Mouse (Mus musculus) cerebellum, adult 2 months (tissue): ENCODE data around the gene Tcam1. TPM values are rescaled to one million over a fixed set of nuclear protein-coding genes. Genes with fewer than 3 reads are reported as not detected.

Source experiments
- DNase-seq, 2 experiments: peaks; one replicate each; pipeline ENCODE4 v3.0.0; 2021
- H3K27ac ChIP-seq: fragments of 200-500 bp; 2 replicates; pipeline ENCODE4 v1.5.1; 2012; ENCODE audit warnings: low read length, control low read depth, inconsistent platforms; ENCODE audit not compliant: insufficient read depth
- H3K27me3 ChIP-seq: fragments of 200-500 bp; 2 replicates; pipeline ENCODE4 v1.6.1; 2012; ENCODE audit warnings: inconsistent platforms, mild to moderate bottlenecking, low read length, moderate library complexity; ENCODE audit not compliant: control insufficient read depth, insufficient read depth
- H3K4me1 ChIP-seq: fragments of 200-500 bp; 2 replicates; pipeline ENCODE4 v1.6.1; 2011; ENCODE audit warnings: low read length; ENCODE audit not compliant: control insufficient read depth, insufficient read depth
- H3K4me3 ChIP-seq: fragments of 200-500 bp; replicated peaks from 2 replicates; pipeline ENCODE3; 2011; ENCODE audit warnings: mild to moderate bottlenecking, low read depth, low read length, control low read depth; ENCODE audit not compliant: insufficient read depth
- CTCF ChIP-seq: fragments of 200-500 bp; IDR thresholded peaks from 2 replicates; pipeline ENCODE4 v1.5.1; 2011; ENCODE audit warnings: low read depth, mild to moderate bottlenecking, control low read depth, low read length, moderate library complexity, borderline replicate concordance; ENCODE audit not compliant: insufficient read depth
- POLR2A ChIP-seq: fragments of 200-500 bp; IDR thresholded peaks from 2 replicates; pipeline ENCODE4 v1.6.1; 2011; ENCODE audit warnings: low read length, control low read depth, borderline replicate concordance; ENCODE audit not compliant: insufficient read depth
- whole genome bisulfite sequencing: fragments of 180-500 bp; shearing (Covaris S2); methylation state at CpG from one replicate; pipeline ENCODE4 v1.1.7; 2018; 5-methylcytosine and 5-hydroxymethylcytosine counted together
- polyA plus RNA-seq: library from polyadenylated mRNA; depleted of rRNA; stranded (reverse); fragments of >200 nt; gene quantifications from 2 replicates; pipeline ENCODE4 v1.2.3, GENCODE M21; 2012

Gene Tcam1
- polyA plus RNA-seq, 1 experiment: 0.36 TPM

- WGBS: 44% methylated on average over 2 of the region's 2 CpGs
- no peaks in the 10 kb centered on the region for H3K27me3 ChIP-seq
- TF ChIP-seq CTCF: peak; percentile 24; the same call in 1 of the 2 replicates
- TF ChIP-seq POLR2A: no peak
Measured at GRCm38 (mm10) chr11:106291861-106292260, 15.4 kb downstream of the Tcam1 start.

DNA sequence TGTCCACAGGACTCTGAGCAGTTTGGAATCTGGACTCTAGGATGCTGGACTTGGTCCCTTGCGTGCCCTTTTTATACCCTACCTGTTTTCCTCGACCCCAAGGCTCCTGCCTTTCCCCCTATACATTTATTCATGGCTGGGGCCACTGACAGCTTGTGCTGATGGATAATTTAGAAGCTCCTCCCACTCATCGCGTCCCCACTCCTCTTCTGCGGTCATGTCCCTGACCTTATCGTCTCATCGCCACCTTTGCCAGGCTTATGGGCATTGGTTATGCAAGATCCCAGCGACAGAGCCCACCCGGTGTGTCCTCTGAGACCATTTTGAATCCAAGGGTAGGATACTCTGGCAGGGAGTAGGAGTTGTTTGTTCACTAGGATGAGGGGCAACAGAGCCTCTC is 25.3 kb downstream of the Tcam1 start, which contains the start of gene Gh:
Gh (minus strand) TSS at position 101 of the 400 bp plus-strand sequence.
- DNase-seq: no peak
- Histone ChIP-seq H3K27me3 (no peaks in the 10 kb centered on the region), H3K4me1 (no peaks in the 10 kb centered on the region), H3K4me3 (no peak within 1 kb of the TSS), H3K27ac (no peak within 1 kb of the TSS)
- 79% methylated on average over 9 of the region's 9 CpGs for WGBS
- TF ChIP-seq CTCF (no peak), POLR2A (no peak)

More at GRCm38 (mm10) chr11:106291861-106292260, 15.4 kb downstream of the Tcam1 start:
- Histone ChIP-seq H3K4me1 (peaks cover 31% of the 10 kb centered on the region; the same call in 1 of the 2 replicates), H3K27ac (peak overlapping the region; percentile 26), H3K4me3 (no peak overlapping the region)
- DNase-seq: peak; percentile 87 to 92

DNA sequence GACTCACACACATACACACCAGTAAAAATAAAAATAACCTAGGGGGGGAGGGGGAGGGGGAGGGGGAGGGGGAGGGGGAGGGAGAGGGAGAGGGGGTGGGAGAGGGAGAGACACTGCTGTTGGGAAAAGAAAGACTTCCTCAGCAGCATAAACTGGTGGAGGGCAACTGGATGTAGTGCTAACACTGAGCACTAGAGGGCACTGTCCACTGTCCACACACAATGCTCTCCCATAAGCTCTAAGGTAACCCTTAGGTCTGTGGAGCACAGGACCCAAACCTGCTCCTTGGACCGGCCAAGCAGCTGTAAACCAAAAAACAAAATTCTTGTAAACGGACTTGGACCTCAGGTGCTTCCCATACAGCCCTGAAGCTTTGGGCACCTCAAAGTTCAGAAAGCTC is 26.2 kb downstream of the Tcam1 start:
- WGBS: 19% methylated on average over 2 of the region's 2 CpGs
- H3K27me3 ChIP-seq: no peaks in the 10 kb centered on the region
- TF ChIP-seq POLR2A (no peak), CTCF (peak; percentile 94)
- peak; percentile 56 to 68 for DNase-seq
- H3K4me3 ChIP-seq: no peak overlapping the region
- H3K27ac ChIP-seq: no peak overlapping the region
- no peaks in the 10 kb centered on the region for H3K4me1 ChIP-seq

DNA sequence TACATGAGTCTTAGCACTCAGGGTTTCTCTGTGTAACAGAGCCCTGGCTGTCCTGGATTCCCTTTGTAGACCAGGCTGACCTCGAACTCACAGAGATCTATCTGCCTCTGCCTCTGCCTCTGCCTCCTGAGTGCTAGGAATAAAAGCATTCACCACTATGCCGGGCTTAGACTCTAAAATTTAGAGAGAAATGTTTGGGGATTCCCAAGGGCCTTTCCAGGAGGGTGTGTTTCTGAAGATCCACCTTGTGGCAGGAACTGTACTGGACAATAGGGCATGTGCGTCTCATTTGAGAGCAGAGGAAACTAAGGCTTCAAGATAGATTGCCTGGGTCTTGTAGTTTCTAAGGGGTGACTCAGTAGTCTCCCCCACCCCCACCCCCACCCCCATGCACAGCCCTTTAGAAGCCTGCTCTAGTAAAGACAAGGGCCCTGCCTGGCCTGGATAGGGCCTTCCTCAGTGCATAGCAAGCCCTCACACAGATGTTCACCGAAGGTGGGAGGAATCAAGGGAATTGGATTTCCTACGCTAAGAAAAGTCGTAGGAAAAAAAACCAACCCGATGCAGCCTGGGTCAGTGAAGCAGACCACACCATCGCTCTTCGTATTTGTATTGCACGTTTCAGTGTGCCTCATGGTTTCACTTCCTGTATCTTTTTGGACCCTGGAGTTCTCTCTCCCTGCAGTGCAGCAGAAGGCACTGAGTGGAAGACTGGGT is 29.0 kb downstream of the Tcam1 start:
- TF ChIP-seq POLR2A (no peak), CTCF (no peak)
- no peak overlapping the region for H3K27ac ChIP-seq
- no peaks in the 10 kb centered on the region for H3K27me3 ChIP-seq
- H3K4me1 ChIP-seq: no peaks in the 10 kb centered on the region
- no peak for DNase-seq
- no peak overlapping the region for H3K4me3 ChIP-seq
- 83% methylated on average over 10 of the region's 10 CpGs for WGBS

- 87% methylated on average over 3 of the region's 3 CpGs for WGBS
- H3K27me3 ChIP-seq: no peaks in the 10 kb centered on the region
- no peak for DNase-seq
- H3K4me3 ChIP-seq: no peak overlapping the region
- no peak overlapping the region for H3K27ac ChIP-seq
- no peak for TF ChIP-seq CTCF
- TF ChIP-seq POLR2A: no peak
- H3K4me1 ChIP-seq: no peaks in the 10 kb centered on the region
Measured at GRCm38 (mm10) chr11:106306065-106306385, 29.6 kb downstream of the Tcam1 start.

- Histone ChIP-seq H3K27ac (no peak overlapping the region), H3K4me3 (no peak overlapping the region), H3K4me1 (no peaks in the 10 kb centered on the region), H3K27me3 (no peaks in the 10 kb centered on the region)
- WGBS: 82% methylated on average over 9 of the region's 9 CpGs
- TF ChIP-seq CTCF (no peak), POLR2A (no peak)
- DNase-seq: no peak
Measured at GRCm38 (mm10) chr11:106306758-106307157, 30.3 kb downstream of the Tcam1 start.

GRCm38 (mm10) chr11:106307432-106307831 is 31.0 kb downstream of the Tcam1 start:
- TF ChIP-seq CTCF: no peak
- no peak for TF ChIP-seq POLR2A
- H3K4me3 ChIP-seq: no peak overlapping the region
- 57% methylated on average over 5 of the region's 5 CpGs for WGBS
- no peak for DNase-seq
- no peaks in the 10 kb centered on the region for H3K4me1 ChIP-seq
- H3K27ac ChIP-seq: no peak overlapping the region
- no peaks in the 10 kb centered on the region for H3K27me3 ChIP-seq

GRCm38 (mm10) chr11:106308162-106308561 is 31.7 kb downstream of the Tcam1 start:
- Histone ChIP-seq H3K27me3 (no peaks in the 10 kb centered on the region), H3K4me1 (no peaks in the 10 kb centered on the region), H3K4me3 (no peak overlapping the region), H3K27ac (no peak overlapping the region)
- 83% methylated on average over 11 of the region's 11 CpGs for WGBS
- TF ChIP-seq CTCF (no peak), POLR2A (no peak)
- DNase-seq: no peak
